Mouse (Mus musculus): ENCODE data around the gene Cactin.

Cactin gene

DNA sequence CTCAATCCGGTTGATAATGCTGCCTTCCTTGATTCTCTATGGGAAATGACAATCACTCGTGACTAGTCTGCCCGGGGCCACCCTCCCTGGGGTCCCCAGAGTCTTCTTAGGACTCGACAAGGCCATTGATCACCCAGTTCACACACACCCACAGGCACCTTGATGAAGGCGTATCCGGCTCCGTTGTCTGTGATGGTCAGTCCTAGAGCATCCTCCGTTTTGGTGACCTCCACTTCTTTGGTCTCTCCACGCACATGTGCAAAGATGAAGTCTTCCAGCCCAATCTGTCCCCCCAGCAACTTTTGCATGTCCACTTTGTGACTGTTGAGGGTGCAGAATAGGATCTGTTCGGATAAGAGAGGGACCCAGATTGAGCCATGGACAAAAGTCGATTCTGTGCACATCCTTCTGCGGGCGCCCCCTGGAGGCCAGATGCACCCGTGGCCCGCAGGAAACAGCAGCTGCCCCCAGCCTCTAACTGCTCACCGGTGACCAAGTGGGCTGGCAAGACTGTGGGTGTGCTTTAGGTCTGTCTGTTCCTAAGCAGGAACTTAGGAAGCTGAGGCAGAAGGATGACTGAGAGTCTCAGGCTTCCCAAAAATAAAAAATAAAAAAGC is 20.5 kb downstream of the Cactin start:
- peak; percentile 79 for DNase-seq (ENCODE audit: extremely low spot score, low spot score)

DNA sequence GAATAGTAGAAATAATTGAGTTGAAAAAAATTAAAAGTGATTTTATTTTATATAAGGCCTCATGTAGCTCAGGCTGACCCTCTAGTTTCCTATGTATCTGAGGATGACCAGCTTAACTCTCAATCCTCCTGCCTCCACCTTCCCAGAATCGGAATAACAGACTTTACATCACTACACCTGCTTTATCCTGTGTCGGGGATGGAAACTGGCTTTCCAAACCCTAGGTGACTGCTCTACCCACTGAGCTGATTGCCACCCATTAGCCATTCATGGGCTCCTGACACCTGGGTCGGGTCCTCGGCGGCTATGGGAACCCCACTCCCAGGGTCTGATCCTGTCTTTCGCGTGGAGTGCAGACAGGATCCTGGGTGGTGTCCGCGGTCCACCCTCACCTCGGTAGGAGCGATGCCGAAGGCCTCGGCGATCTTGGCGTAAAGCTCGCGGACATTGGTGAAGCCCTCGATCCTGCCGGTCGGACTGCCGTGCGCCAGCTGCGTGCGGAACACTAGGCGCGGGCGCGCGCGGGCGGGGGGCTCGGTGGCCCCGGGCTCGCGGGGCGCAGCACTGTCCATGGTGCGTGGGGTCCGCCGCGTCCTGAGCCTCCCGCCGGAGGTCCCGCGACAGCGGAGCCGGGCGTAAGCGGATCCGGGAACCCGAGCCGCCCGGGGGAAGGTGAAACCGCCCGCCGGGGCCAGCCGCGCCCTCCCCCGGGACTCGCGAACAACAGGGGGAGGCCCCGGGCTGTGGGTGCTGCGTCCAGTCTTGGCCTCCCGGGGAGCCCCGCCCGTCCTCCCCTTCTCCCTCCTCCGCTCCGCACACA is 22.0 kb downstream of the Cactin start, which contains the start of gene Gipc3:
Gipc3 (minus strand) TSS at position 581 of the 820 bp plus-strand sequence.
- no peak for DNase-seq (ENCODE audit: extremely low spot score, low spot score)

DNA sequence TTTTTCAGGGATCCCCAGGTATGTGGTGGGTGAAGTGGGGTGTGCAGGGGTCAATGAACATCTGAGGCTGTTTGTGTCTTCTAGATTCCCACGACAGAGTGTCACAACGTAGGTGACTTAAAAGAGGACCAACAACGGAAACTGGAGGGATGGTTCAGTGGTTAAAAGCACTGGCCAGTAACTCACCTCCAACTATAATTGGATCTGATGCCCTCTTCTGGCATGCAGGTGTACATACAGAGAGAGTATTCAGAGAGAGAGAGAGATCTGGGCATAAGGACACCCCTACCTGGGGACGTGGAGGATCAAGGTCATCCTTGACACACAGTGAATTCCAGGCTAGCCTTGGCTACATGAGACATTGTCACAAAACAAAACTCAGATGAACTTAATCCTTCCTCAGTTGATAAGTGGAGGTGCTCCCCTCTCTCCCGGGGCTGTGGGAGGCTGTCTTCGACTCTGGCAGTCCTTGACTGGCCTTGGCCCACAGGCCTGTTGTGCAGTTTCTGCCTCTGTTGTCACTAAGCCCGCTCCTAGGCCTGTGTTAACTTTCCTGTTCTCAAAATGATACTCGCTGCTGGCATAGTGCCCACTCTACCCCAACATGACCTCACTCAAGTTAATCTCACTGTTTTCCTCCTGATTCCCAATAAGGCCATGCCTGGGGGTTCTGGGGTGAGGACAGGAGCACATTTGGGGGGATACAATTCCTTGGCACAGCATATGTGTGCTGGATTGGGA is 23.7 kb downstream of the Cactin start:
- DNase-seq (ENCODE audit: extremely low spot score, low spot score): no peak

DNA sequence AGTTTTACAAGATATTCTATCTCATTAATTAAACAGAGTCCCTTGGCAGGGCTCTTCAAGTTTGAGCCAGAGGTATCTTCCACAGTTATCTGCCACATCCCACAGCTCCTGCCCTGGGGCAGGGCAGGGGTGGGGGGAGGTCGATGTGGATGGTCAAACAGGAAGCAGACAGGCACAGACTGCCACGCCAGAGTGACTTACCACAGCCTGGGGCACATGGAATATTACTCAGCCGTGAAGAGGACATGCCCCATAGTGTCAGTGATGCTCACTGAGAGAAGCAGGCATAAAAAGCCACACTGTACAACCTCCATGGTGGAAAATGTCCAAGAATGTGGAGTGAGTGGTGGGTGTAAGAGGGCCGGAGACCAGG is 24.2 kb downstream of the Cactin start:
- DNase-seq (ENCODE audit: extremely low spot score, low spot score): no peak

DNA sequence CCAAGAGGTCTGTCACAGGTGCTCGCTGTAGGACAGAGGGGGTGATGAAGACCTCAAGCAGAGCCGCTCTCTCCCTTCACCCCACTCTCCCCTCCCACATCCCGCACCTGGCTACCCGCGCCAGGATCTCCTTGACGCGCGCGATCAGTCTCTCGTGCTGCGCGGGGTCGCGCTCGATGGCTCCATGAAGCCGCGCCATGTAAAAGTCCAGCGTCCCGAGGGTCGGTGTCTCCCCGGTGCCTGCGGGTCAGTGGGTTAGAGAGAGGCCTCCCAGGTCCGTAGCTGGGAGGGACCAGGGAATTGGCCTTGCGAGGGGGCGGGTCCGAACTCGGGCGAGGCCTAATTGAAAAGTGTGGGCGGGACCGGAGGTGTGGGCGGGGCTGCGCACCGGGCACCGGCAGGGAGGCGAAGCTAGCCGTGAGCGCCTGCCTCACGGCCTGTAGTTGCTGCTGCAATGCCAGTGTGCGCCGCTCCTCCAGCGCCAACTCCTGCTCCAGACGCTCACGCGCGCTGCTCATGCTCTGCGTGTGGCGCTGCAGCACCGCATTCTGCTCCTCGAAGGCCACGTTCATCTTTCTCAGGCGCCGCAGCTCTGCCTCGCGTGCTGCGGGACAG is 25.7 kb downstream of the Cactin start:
- peak; percentile 67 for DNase-seq (ENCODE audit: extremely low spot score, low spot score)

DNA sequence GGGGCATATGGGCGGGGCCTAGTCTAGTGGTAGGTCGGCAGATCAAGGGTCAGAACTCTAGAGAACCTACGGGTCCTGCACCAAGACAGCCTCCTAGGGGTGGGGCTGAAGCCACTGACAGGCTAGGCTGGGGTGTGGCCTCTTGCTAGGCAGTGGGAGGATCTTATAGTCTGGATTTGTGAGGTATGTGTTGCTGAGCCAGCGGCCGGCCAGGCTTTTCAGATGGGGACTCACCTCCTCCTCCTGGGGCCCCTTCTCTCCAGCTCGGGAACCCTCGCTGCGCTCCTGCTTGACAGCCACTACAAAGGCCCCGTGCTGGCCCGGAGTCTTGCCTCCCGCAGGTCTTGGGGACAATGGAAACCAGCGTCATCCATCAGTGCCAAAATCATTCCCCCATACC is 28.2 kb downstream of the Cactin start:
- DNase-seq (ENCODE audit: extremely low spot score, low spot score): no peak

DNA sequence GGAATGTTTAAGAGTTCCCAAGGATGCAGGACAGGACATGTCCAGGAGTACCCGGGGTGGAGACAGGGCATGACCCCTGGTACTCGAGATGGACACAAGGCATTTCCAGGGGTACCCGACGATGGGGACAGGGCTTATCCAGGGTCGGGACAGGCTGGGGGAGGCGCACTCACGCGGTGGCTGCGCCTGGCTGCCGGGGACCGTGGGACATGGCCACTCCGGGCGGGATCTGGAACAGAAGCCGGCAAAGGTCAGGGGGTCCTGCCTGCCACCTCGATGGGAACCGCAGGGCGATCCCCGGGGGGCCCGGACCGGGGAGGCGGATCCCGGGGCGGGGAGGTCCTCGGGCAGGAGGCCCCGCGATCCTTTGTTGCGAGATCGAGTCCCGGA is 29.1 kb downstream of the Cactin start:
- DNase-seq (ENCODE audit: extremely low spot score, low spot score): no peak

DNA sequence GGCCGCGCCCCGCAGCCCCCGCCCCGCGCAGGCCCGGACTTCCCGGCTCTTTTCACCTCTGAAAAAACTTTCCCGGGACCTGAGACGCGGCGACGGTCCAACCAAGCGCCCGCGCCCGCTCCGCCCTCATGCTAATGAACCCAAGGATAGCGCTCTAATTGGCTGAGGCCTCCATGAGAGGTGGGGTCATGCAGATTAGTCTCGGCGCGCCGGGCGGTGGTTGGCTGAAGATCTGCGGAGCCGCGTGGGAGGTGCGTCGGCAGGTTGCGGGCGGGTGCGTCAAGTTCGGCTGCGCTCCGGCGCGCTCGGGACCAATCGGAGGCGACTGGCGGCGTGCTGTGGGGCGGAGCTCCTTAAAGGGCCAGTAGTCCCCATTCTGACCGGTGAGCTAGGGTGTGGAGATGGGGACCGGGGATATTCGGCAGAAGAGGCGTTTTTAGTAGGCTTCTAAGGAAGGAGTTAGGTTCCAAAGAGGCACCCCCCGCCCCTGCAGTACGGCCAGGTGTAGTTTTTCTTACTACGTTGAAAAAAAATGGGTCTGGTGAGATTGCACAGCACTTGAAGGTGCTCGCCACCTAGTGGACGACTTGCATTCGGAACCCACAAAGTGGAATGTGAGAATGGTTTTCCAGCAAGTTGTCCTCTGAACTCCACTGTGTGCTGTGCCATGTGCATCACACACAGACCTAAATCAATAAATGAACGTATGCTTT is 29.6 kb downstream of the Cactin start, which contains the start of gene Hmg20b:
Hmg20b (minus strand) TSS at position 130 of the 713 bp plus-strand sequence.
- DNase-seq (ENCODE audit: extremely low spot score, low spot score): peak; percentile 96

DNA sequence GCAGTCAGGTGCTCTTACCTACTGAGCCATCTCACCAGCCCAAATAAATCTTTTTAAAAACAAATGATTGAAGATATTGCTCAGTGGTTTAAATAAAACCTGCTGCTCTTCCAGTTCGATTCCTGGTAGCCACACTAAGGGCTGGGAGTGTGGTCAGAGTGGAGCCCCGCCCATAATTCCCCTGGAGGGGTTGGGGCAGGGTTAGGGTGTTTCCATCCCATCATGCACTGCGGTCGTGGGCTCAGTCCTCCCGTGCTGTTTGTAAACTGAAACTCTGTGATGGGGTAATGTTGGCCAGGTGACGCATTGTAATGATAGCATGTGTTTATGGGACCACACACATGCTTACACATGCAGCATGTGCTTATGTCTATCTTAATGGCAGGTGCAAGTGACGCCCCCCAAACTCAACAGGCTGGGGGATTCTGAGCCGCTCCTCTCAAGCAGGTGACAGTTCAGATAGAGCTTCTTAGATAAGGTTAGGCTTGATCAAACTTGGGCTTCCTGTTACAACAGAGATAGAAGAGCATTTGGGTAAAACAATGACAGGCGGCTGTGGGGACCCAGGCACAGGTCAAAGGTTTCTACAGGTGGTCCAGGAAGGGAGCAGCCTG is 30.9 kb downstream of the Cactin start:
- no peak for DNase-seq (ENCODE audit: extremely low spot score, low spot score)

DNA sequence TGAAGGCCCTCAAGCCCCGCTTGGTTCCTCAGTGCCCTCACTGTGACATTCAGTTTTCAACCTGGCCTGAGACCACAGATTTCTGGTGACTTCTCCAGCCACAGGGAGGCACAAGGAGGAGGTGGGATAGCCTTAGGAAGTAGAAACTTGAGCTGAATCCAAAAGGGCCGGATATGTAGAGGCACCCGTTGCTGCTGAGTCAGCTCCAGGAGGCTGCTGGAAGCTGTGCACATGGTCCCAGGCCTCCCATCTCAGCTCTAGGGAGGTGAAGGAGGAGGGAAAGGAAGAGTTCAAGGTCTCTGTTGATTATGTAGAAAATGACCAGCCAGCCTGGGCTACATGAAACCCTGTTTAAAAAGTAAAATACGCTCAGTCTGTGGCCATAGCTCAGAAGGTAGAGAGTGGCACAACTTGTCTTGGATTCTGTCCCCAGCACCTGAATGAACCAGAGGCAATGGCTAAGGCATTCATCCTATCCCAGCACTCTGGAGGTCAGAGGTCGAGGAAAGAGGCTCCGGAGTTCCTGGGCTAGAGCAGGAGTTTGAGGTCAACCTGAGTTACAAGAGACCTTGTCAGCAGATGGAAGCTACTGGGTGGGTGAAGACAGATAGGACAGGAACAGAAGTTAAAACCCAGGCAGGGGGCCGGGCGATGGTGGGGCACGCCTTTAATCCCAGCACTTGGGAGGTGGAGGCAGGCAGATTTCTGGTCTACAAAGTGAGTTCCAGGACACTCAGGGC is 34.0 kb downstream of the Cactin start:
- DNase-seq (ENCODE audit: extremely low spot score, low spot score): no peak

DNA sequence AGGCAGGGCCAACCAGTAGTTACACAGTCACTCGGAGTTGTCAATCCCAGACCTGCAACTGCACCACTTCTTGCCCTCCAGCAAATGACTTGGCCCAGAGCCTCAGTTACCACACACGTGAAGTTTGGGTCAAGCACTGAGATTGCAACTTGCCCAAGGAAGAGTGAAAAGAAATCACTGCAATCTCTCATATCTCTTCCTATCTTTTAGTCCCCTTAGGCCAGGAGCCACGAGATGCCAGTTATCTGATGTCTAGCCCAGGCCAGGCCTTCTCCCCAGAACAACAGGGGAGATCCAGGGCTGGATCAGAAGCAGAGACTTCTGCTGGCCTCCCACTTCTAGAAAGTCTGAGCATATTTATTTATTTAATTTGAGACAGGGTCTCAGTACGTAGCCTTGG is 34.6 kb downstream of the Cactin start:
- no peak for DNase-seq (ENCODE audit: extremely low spot score, low spot score)

DNA sequence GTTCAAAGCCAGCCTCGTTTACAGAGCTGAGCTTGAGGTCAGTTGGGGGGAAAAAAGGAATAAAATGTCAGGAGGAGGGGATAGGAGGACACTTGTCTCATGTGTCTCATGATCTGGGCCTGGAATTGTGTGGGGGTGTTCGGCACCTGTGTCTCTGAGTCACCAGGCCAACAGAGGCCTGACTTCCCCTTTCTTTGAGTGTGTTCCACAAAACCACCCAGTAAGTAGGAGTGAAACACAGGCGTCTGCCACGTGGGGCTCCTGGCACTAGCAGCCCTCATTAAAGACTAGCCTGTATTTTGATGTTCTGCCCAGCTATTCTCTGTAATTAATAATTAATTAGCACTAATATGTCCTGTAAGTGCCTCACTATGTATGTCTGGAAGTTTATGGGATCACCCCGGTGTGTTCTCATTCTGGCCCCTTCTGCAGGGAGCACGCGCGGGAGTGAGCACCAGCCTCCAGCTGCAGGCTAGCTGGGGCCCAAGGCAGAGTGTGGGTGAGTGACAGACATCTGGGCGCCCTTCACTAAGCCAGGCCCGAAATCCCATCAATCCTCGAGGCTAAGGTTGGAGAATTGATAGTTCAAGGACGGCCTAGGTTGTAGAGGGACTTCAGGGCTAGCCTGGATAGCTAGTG is 35.6 kb downstream of the Cactin start:
- DNase-seq (ENCODE audit: extremely low spot score, low spot score): no peak

DNA sequence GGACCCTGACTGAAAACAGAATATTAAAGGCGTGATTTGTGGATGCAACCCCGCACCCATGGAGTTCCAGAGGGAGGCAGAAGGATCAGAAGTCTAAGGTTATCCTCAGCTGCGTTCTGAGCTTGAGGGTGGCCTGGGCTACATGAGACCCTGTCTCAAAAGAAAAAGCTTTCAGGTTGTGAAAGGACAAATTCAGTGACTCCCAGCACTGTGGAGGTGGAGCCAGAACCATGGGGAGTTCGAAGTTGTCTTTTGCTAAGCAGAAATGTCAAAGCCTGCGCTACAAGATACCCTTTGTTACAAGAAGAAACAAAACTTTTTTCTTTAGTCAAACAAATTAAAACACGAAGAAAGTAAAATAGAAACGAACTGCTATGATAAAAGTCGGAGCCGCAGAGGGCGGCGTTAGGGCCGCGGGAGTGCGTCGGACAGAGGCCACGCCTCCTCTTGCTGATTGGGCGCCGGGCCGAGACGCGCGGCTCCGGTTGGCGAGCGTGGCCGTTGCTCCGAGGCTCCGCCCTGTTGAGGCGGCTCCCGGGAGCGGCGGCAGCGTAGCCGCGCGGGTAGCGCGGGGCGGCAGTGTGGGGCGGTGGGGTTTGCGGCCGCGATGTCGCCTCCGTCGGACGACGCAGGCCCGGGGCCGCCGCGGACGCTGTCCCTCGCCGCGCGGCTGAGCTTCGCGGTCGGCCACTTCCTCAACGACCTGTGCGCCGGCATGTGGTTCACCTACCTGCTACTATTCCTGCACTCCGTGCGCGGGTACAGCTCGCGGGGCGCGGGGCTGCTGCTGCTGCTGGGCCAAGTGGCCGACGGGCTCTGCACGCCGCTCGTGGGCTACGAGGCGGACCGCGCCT is 36.3 kb downstream of the Cactin start, which contains the start of gene Mfsd12:
Mfsd12 (plus strand) TSS at position 501 of the 854 bp plus-strand sequence.
- peak; percentile 85 for DNase-seq (ENCODE audit: extremely low spot score, low spot score)

DNA sequence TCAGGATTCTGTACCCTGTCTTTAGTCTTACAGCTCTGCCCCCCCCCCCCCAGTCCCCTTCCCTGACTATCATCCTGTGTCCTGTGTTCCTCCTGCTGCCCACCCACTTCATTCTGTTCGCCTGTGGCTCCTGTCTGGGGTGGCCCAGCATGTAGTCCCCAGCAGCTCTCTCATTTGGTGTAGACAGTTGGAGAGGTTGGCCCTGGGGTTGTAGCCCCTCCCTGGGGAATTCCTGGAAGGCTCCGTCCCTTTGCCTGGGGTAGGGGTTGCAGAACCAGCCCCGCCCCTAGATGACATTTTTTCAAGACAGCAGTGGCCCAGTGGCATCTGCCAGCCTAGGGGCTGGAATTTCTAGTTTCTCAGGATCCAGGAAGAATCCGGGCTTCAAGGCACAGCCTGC is 37.3 kb downstream of the Cactin start:
- DNase-seq (ENCODE audit: extremely low spot score, low spot score): no peak

DNA sequence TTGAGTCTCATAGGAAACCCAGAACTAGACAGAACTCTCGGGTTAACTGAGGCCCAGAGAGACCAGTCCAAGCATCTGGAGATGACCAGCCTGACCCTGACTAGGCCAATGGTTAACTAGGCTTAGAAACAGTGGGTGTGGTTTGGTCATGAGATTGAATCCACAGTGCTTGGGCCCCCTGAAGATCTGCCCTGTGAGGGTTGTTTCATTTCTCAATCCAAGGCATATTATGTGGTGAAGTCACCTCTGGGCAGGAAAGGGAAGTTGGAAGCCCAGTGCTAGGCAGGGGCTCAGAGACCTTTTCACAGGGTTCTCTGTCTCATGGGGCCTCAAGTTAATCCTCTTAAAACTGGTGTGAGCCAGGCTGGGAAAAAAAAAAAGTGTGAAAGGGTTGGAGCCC is 37.9 kb downstream of the Cactin start:
- DNase-seq (ENCODE audit: extremely low spot score, low spot score): no peak

DNA sequence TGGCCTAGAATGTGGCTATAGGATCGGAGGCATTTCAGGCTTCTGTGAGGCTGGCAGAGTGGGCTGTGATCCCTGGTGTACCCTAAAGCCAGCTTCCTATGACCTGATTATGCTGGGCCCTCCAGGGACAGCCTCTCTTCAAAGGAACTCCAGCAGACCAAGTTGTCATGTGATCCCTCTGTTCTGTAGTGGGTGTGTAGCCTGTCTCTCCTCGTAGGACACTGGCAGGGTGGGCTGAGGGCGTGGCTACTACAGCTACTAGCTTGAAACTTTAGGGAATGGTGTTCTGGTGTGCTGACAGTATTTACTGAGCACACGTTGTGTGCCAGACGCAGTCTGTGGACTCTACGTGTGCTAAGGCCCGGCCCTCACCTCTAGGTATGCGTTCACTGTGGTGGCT is 39.8 kb downstream of the Cactin start:
- no peak for DNase-seq (ENCODE audit: extremely low spot score, low spot score)

DNA sequence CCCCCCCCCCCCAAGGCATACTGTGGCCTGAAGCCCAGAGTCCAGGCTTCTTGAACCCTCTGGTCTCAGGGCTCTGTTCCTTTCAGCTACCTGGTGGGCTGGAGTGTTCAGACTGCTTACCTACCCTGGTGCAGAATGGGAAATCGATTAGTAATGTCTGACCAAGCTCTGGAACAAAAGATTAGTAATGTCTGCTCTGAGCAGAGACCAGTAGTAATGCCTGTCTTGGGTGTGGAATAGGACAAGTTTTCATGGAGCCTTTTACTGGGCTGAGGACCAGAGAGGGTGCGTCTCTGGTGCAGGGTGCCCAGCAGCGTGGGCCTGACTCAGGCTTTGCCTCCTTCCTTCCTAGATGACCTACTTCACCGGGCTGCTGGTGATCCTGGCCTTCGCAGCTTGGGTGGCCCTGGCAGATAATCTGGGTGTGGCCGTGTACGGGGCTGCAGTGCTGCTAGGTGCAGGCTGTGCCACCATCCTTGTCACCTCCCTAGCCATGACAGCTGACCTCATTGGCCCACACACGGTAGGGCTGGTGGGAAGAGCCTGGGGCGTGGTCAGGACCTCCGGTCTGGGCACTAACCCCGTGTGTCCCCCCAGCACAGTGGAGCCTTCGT is 41.5 kb downstream of the Cactin start:
- no peak for DNase-seq (ENCODE audit: extremely low spot score, low spot score)
